Mouse (Mus musculus) heart, adult 2 months (tissue): ENCODE measurements at regions not wholly inside any gene's neighbourhood (a gene's known extent, or its start where the extent isn't known, plus 50 kb on each side); places are given as distances from the start of the nearest gene placed in this dataset.

ENCODE experiments used
- CTCF ChIP-seq: fragments of 200-600 bp; IDR thresholded peaks from 2 replicates; pipeline ENCODE4 v1.8.1; 2022; ENCODE audit warnings: antibody characterized with exemption, mild to moderate bottlenecking, moderate library complexity
- EP300 ChIP-seq: fragments of 200-500 bp; IDR thresholded peaks from 2 replicates; pipeline ENCODE4 v1.6.1; 2011; ENCODE audit warnings: low read depth, low read length, control low read depth; ENCODE audit not compliant: insufficient read depth
- POLR2A ChIP-seq: fragments of 200-500 bp; IDR thresholded peaks from 2 replicates; pipeline ENCODE4 v1.6.1; 2011; ENCODE audit warnings: mild to moderate bottlenecking, low read depth, low read length, control low read depth; ENCODE audit not compliant: insufficient read depth

DNA sequence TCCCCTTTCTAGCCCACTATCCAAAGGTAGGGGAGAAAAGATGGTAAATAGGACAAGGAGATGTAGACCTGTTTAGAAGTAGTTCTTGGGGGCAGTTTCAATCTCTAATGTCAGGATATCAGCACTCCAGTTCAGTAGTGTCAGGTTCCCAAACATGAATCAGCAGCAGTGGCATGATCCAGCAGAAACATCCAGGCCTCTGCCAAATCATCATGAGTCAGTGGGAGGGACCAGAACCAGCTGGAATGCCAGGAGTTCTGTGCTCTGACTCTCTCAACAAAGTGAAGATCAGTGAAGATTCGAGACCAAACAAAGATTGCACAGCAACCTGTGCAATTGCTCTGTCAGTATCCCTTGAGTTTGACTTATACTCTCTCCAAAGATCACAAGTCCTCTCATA, 85.9 kb upstream of the Nrip1 start:
- TF ChIP-seq EP300 (no peak), CTCF (no peak), POLR2A (no peak)
